Mouse (Mus musculus): ENCODE data around the gene Crygn.

The Crygn gene

GRCm38 (mm10) chr5:24747533-24747932 lies 10.3 kb downstream of the Crygn start:
- no peak for DNase-seq (ENCODE audit: low read depth, low spot score)

DNA sequence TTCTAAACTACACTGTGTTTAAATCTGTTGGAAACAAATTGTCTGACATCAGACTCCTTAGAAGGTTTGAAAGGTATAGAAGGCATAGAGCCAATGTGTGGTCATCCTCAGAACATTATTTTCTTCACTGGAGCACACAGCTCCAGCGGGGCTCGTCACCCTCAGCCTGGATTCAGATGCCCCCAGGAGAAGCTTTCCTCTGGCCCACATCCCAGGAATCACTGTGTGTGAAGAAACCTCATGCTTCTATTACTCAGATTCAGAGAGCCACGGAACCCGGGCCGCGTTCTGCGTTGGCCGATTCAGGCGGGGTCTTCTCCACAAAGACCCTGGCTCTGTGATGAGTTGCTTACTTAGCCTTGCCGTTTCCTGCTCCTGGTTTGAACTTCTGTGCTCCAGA lies 13.9 kb downstream of the Crygn start:
- no peak for DNase-seq (ENCODE audit: low read depth, low spot score)

DNA sequence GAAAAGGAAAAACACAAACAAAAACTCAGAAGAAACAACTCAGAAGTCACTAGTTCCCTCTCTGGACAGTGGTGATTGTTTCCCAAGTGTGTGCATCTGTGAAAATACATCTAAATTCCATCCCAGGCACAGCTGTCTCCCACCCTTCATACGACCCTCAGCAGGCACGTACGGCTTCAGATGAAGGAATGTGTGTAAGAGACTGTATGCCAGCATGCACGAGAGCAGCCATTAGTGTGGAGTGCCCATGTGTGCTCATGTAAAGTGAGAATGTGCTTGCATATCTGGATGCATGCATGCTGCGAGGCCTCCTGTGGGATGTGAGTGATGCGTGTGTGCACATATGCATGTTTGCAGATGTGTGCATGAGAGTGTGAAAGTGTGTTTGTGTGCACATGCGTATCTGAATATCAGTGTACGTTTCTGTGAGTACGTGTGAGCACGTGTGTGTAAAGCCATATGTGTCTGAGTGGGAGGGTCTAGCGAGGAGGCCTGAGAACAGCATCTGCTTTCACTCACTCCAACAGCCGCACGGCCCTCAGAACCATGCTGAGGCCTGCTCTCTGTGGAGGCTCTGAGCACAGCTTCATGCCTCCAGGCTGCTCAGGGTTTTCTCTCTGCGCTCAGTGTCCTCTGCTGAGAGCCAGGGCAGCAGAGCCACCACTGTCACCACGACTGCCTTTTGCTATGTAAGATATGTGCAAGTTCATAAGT lies 16.5 kb downstream of the Crygn start:
- DNase-seq (ENCODE audit: low read depth, low spot score), result no peak

DNA sequence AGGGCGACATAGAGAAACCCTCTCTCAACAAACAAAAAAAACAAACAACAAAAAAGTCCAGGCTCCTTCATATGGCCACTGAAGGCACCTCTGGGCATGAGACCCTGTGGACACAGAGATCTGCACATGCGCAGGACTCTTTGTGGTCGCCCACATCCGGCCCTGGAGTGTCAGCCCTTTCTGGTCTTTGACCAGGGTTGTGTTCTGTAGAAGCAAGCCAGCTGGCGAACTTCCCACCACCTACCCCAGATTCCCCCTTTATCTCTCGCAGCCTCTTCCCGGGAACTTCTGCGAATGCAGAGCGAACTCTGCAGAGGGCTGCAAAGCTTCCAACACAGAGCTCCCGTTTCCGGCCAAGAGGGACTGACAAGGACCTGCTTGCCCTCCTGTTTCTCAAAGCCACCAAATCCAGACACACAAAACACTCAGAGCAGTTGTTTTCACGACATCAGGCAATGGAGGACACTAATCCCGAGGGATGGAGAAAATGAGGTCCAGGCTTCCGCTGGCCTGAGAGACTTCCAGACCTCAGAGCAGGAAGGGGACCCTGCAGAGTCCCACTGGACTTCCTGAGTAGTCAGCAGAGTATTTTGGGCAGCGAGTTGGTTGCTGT lies 18.6 kb downstream of the Crygn start:
- DNase-seq (ENCODE audit: low read depth, low spot score), result no peak

DNA sequence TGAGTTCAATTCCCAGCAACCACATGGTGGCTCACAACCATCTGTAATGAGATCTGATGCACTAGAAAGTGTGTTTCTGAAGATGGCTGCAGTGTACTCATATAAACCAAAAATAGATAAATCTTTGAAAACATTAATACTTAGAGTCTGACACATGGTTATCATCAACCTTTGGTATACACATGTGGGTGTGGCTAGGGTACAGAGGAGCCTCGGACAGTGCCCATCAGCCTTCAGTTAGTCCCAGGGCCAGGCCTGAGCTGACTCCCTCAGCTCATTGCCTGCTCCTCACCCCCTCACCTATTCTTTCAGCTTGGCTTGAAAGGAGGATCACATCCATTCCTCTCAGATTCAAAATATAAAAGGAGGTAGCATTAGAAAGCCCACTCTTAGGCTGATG lies 19.3 kb downstream of the Crygn start:
- DNase-seq (ENCODE audit: low read depth, low spot score), result no peak

DNA sequence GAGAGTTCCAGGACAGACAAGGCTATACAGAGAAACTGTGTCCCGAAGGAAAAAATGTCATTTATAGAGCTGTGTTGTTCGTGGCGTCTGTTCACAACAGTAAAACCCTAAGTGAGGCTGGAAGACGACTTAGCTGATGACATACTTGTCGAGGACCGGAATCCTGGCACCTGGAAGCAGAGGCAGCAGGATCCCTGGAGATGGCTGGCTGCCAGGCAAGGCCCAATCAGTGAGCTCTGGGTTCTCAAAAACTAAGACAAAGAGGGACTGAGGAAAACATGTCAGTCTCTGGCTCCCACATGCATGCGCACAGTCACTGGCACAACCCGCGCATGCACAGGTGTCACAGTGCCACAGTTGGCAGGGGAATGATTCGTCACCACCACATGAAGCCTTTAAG lies 20.2 kb downstream of the Crygn start:
- DNase-seq (ENCODE audit: low read depth, low spot score), result no peak

- DNase-seq (ENCODE audit: low read depth, low spot score), result no peak
Observed at GRCm38 (mm10) chr5:24733771-24734426, 23.9 kb downstream of the Crygn start.

- DNase-seq (ENCODE audit: low read depth, low spot score), result no peak
Observed at GRCm38 (mm10) chr5:24733134-24733533, 24.7 kb downstream of the Crygn start.

DNA sequence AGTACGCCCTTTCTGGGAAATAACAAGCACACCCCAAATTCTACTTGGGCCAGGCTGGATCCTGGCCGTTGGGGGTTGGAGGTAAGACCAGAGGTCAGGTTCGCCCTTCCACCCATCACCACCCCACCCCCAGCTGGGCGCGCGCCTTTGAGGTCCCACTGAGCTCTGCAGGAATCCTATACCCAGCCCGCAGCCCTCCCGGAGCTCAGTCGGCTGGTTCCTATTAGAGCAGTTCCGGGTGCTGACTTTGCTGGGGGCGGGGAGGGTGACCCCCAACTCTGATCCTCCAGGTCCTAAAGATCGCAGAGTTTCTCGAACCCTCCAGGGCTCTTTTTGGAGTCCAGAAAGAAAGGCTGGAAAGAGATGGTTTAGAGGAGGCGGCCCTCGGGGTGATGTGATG lies 26.8 kb downstream of the Crygn start:
- DNase-seq (ENCODE audit: low read depth, low spot score), result no peak

DNA sequence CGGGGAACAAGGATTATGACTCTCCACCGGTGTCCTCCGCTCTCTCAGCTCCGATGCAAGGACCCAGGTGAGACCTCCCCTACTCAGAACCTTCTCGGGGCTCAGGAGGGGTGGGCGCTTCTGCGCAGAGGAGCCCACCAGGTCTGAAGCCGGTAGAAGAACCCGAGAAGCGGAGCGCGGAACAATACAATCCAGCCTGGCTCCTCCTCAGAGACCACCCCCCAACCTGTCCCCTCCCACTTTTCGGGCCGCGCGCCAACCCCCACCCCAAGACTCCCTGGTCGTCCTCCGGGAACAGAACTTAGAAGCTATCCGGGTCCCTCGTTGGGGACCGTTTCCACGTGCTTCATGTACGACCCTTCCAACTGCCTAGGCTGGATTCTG lies 27.3 kb downstream of the Crygn start, which contains the start of gene Wdr86:
TSS of gene Wdr86 (minus strand) at position 240 of the 384 bp plus-strand sequence.
- DNase-seq (ENCODE audit: low read depth, low spot score), result no peak

DNA sequence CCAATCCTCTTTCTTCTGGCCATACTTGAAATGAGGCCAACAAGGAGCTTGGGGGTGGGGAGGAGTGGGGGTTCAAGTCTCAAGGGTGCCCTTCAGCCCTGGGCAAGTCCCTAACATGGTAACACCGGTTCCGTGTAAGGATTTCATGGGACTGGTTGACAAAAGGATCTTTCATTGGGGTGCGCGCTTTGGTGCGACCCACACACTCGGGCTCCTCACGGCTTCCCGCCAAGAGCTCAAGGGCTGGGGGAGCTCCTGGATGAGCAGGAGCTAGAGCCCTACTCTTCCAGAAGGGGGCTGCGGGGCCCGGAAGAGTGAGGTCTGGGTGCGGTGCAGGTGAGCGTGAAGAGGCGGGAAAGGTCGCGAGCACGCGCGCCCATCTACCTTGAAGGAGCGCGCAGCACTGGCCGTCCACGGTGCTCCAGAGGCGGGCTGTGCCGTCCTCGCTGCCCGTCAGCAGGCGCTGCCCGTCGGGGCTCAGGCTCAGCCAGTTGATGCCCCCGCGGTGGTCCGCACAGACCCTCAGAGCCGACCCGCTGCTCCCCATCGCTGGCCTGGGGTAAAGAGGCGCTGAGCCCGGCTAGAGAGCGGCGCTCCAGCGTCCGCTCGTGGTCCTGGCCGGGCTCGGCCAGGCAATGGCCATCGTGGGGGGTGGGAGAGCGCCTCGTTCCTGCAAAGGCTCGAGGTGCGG lies 27.9 kb downstream of the Crygn start:
- no peak for DNase-seq (ENCODE audit: low read depth, low spot score)

DNA sequence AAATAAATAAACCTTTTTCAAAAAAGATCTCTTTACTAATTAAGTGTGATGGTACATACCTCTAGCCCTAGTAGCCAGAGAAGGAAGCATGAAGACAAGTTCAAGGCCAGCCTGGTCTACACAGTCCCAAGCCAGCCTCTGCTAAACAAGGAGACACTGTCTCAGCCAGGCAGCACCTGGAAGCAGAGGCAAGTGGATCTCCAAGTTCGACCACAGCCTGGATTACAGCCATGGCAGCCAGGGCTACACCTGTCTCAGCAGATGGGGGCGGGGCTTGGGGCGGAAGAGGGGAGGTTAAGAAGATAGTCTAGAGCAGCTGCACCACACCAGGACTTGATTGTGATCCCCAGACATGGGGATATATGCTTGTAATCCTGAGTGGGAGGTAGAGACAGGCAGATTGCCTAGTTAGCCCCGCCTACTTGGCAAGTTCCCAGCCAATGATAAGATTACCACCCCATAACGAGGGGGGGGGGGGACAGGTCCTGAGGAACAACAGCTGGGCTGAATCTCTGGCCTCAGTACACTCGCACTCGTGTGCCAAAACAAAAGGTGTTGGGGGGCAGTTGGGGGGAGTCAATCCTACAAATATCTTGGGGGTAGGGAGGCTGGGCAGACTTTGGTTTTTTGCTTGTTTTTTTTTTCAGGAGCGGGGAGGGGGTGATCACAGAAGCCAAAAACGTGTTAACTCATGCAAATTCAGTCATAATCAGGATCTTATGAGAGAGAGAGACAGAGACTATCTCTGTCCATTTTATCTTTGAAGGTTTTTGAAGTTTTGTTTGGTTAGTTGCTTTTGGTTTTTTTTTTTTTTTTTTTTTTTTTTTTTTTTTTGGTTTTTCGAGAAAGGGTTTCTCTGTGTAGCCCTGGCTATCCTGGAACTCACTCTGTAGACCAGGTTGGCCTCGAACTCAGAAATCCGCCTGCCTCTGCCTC lies 30.6 kb downstream of the Crygn start:
- no peak for DNase-seq (ENCODE audit: low read depth, low spot score)

- DNase-seq (ENCODE audit: low read depth, low spot score), result no peak
Observed at GRCm38 (mm10) chr5:24725897-24726296, 31.9 kb downstream of the Crygn start.

GRCm38 (mm10) chr5:24724805-24725204 lies 33.0 kb downstream of the Crygn start:
- no peak for DNase-seq (ENCODE audit: low read depth, low spot score)

- DNase-seq (ENCODE audit: low read depth, low spot score), result no peak
Observed at GRCm38 (mm10) chr5:24724270-24724634, 33.6 kb downstream of the Crygn start.

DNA sequence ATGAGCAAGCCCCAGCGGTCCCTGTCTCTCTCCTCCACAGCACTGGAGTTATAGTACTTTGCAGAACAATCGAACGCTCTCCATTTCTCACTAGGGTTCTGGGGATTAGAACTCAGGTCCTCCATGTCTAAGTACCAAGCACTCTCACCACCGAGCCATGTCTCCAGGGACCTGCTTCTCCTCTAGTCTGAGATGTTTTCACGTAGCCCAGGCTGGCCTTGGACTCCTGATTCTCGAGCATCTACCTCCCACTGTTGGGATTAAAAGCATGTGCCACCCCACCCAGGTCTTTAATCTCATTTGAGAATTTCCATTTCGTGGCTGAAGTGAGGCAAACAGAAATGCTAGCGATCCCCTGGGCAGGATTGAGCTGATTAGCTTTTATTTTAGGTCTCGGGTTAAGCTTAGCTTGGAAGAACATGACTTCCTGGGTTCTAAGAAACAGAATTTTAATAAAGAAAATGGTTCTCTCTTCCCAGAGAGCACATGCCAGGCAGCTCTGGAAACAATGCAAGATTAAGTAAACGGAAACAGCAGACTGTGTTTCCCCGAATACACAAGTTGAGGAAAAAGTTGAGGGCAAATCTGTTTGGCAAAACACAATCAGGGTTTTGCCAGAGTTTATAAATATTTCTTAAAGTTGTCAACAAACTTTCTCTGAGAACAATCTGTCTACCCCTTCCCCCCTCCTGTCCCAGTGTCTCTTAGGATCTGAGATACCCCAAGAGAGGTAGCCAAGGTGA lies 34.1 kb downstream of the Crygn start:
- DNase-seq (ENCODE audit: low read depth, low spot score), result no peak

DNA sequence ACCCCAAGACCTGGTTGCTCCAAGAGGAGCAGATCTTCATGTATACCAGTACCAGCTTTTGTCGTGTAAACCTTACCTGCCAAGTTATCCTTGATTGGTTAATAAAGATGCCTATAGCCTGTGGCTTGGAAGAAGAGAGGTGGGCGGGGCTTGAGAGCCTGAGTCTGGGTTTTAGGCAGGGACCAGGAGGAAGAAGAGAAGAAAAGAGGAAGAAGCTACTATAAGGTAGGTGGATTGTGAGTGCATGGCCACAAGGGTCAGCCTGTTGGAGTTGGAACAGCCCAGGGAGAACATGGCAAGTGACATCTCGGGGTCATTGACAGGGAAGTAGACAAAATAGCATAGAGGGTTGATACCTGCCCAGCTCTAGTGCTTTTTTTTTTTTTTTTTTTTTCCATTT lies 38.0 kb downstream of the Crygn start:
- DNase-seq (ENCODE audit: low read depth, low spot score), result no peak

DNA sequence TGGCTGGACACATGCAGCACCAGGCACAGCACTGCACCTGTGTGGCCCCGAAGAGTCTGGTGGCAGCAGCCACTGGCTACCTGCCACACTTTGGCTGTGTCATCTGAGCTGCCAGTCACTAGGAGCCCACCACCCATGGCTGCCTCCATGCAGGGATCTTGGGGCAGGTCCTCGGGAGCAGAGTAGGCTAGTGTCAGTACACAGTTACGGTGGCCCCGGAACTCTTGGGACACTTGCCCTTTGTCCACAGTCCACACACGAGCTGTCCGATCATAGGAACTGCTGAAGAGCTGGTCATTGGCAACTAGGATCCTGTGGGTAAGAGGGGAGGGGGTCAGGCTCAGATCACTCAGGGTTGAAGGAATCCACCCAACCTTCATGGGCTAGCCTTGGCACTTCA lies 39.7 kb downstream of the Crygn start:
- DNase-seq (ENCODE audit: low read depth, low spot score), result no peak

DNA sequence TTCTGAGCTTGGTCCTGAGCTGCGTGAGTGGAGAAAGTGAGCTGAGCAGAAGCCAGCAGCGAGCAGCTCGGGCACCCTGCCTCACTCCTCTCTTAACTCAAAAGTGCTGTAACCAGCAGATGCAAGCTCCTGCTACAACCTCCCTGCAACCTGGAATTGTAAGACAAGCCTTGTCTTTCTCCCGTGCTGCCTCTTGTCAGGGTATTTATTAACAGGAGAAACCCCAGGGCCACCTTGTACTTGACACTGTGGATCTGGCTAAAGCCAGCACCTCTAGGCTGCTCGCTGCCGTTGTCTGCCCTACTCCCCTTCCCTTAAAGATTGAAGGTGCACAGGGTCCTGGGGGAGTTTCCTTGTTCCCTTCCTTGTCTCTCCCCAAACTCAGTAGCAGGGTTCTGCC lies 43.8 kb downstream of the Crygn start:
- DNase-seq (ENCODE audit: low read depth, low spot score), result no peak

- DNase-seq (ENCODE audit: low read depth, low spot score), result no peak
Observed at GRCm38 (mm10) chr5:24713199-24713598, 44.6 kb downstream of the Crygn start.

- DNase-seq (ENCODE audit: low read depth, low spot score), result no peak
Observed at GRCm38 (mm10) chr5:24711615-24712014, 46.2 kb downstream of the Crygn start.
